Mouse (Mus musculus) midbrain, embryonic 15.5 days (tissue): ENCODE measurements around the gene Tcea2. TPM values are rescaled to one million over a fixed set of nuclear protein-coding genes. Genes with fewer than 3 reads are reported as not detected.
A peak's percentile ranks its signal among the peaks of the same experiment; 100 is the strongest.

ENCODE experiments used
- ATAC-seq: fragments of 200-750 bp; cut with Nextera tagmentation; replicated peaks from 2 replicates; pipeline ENCODE4 v1.8.0; 2017; ENCODE audit warnings: moderate TSS enrichment
- H3K27ac ChIP-seq: fragments of 300-500 bp; sonication (generic); 2 replicates; pipeline ENCODE4 v1.5.1; 2015; ENCODE audit warnings: mild to moderate bottlenecking, inconsistent platforms
- H3K27me3 ChIP-seq: fragments of 300-500 bp; sonication (generic); replicated peaks from 2 replicates; pipeline ENCODE4 v1.6.1; 2015; ENCODE audit warnings: inconsistent platforms
- H3K36me3 ChIP-seq: fragments of 300-500 bp; sonication (generic); replicated peaks from 2 replicates; pipeline ENCODE4 v1.6.1; 2015; ENCODE audit warnings: inconsistent platforms
- H3K4me1 ChIP-seq: fragments of 300-500 bp; sonication (generic); 2 replicates; pipeline ENCODE4 v1.6.1; 2015; ENCODE audit warnings: inconsistent platforms
- H3K4me2 ChIP-seq: fragments of 300-500 bp; sonication (generic); 2 replicates; pipeline ENCODE4 v1.6.1; 2015; ENCODE audit warnings: inconsistent platforms, mild to moderate bottlenecking, moderate library complexity
- H3K4me3 ChIP-seq: fragments of 300-500 bp; sonication (generic); 2 replicates; pipeline ENCODE4 v1.5.1; 2015; ENCODE audit warnings: mild to moderate bottlenecking, inconsistent platforms
- H3K9ac ChIP-seq: fragments of 300-500 bp; sonication (generic); 2 replicates; pipeline ENCODE4 v1.6.1; 2015; ENCODE audit warnings: mild to moderate bottlenecking, inconsistent platforms
- H3K9me3 ChIP-seq: fragments of 300-500 bp; sonication (generic); 2 replicates; pipeline ENCODE4 v1.6.1; 2016; ENCODE audit warnings: inconsistent platforms
- WGBS: fragments of 180-500 bp; shearing (Covaris S2); methylation state at CpG from one replicate; pipeline ENCODE4 v1.1.7; 2015; ENCODE audit warnings: mixed read lengths; 5-methylcytosine and 5-hydroxymethylcytosine counted together
- polyA plus RNA-seq: library from polyadenylated mRNA; unstranded; fragments of >200 nt; fragmentation: Nextera tagmentation; extraction: Ambion mirVana; gene quantifications from 2 replicates; pipeline ENCODE4 v1.2.1, GENCODE M21; 2015

Gene Tcea2
- polyA plus RNA-seq, 1 experiment from 2014 or later: 52.2 TPM

GRCm38 (mm10) chr2:181658930-181659555 lies 21.1 kb upstream of the Tcea2 start:
- no peak overlapping the region for H3K27ac ChIP-seq
- H3K9ac ChIP-seq: no peak overlapping the region
- H3K4me1 ChIP-seq: peaks cover 6% of the 10 kb centered on the region; the same call in 1 of the 2 replicates
- peaks cover 20% of the 10 kb centered on the region; the same call in 1 of the 2 replicates for H3K36me3 ChIP-seq
- H3K9me3 ChIP-seq: no peaks in the 10 kb centered on the region
- ATAC-seq: peak; percentile 41
- no peak overlapping the region for H3K4me2 ChIP-seq
- H3K27me3 ChIP-seq: no peaks in the 10 kb centered on the region
- 33% methylated on average over 17 of the region's 17 CpGs for WGBS
- no peak overlapping the region for H3K4me3 ChIP-seq

GRCm38 (mm10) chr2:181659609-181660055 lies 20.5 kb upstream of the Tcea2 start:
- no peak overlapping the region for H3K27ac ChIP-seq
- H3K4me3 ChIP-seq: no peak overlapping the region
- H3K36me3 ChIP-seq: peaks cover 17% of the 10 kb centered on the region; the same call in 1 of the 2 replicates
- WGBS: 11% methylated on average over 9 of the region's 9 CpGs
- H3K4me2 ChIP-seq: no peak overlapping the region
- H3K4me1 ChIP-seq: peaks cover 6% of the 10 kb centered on the region; the same call in 1 of the 2 replicates
- H3K9me3 ChIP-seq: no peaks in the 10 kb centered on the region
- no peak overlapping the region for H3K9ac ChIP-seq
- peak; percentile 78 for ATAC-seq
- no peaks in the 10 kb centered on the region for H3K27me3 ChIP-seq

GRCm38 (mm10) chr2:181662620-181663297 lies 17.4 kb upstream of the Tcea2 start:
- no peaks in the 10 kb centered on the region for H3K9me3 ChIP-seq
- peaks cover 6% of the 10 kb centered on the region; the same call in 1 of the 2 replicates for H3K4me1 ChIP-seq
- no peak overlapping the region for H3K4me3 ChIP-seq
- WGBS: 85% methylated on average over 3 of the region's 3 CpGs
- ATAC-seq: no peak
- no peak overlapping the region for H3K27ac ChIP-seq
- no peaks in the 10 kb centered on the region for H3K27me3 ChIP-seq
- H3K9ac ChIP-seq: no peak overlapping the region
- no peak overlapping the region for H3K4me2 ChIP-seq
- no peaks in the 10 kb centered on the region for H3K36me3 ChIP-seq

GRCm38 (mm10) chr2:181663298-181663630 lies 16.8 kb upstream of the Tcea2 start:
- Histone ChIP-seq H3K27me3 (peaks cover 2% of the 10 kb centered on the region; the same call in 1 of the 2 replicates), H3K4me2 (no peak overlapping the region), H3K4me3 (no peak overlapping the region), H3K4me1 (peaks cover 6% of the 10 kb centered on the region; the same call in 1 of the 2 replicates), H3K9ac (no peak overlapping the region), H3K36me3 (no peaks in the 10 kb centered on the region), H3K9me3 (no peaks in the 10 kb centered on the region), H3K27ac (no peak overlapping the region)
- no peak for ATAC-seq
- 47% methylated on average over 4 of the region's 4 CpGs for WGBS

- 0 out of 2 replicates have a peak overlapping the region, but pooled peaks have one; percentile 20 for H3K9ac ChIP-seq
- no peaks in the 10 kb centered on the region for H3K36me3 ChIP-seq
- peak overlapping the region; percentile 39 for H3K4me3 ChIP-seq
- H3K4me2 ChIP-seq: peak overlapping the region; percentile 65
- no peak overlapping the region for H3K27ac ChIP-seq
- H3K27me3 ChIP-seq: peaks cover 62% of the 10 kb centered on the region
- no peaks in the 10 kb centered on the region for H3K9me3 ChIP-seq
- H3K4me1 ChIP-seq: peaks cover 20% of the 10 kb centered on the region
- no peak; the same call in 1 of the 2 replicates for ATAC-seq
- 3% methylated on average over 56 of the region's 56 CpGs for WGBS
Observed at GRCm38 (mm10) chr2:181670285-181670912, 9.7 kb upstream of the Tcea2 start.

- under 1% methylated on average over 41 of the region's 41 CpGs for whole genome bisulfite sequencing
Observed at GRCm38 (mm10) chr2:181670913-181671311, 9.2 kb upstream of the Tcea2 start.

GRCm38 (mm10) chr2:181671326-181671725 lies 8.8 kb upstream of the Tcea2 start, which contains the start of gene Sox18:
TSS of gene Sox18 (minus strand) at chr2:181671640.
- peak within 1 kb of the TSS; percentile 29; the same call in 1 of the 2 replicates for H3K9ac ChIP-seq
- H3K4me2 ChIP-seq: peak within 1 kb of the TSS; percentile 65
- peaks cover 62% of the 10 kb centered on the region for H3K27me3 ChIP-seq
- H3K27ac ChIP-seq: no peak within 1 kb of the TSS
- WGBS: 0% methylated on average over 43 of the region's 43 CpGs
- H3K4me3 ChIP-seq: peak within 1 kb of the TSS; percentile 39
- H3K4me1 ChIP-seq: peaks cover 22% of the 10 kb centered on the region
- no peaks in the 10 kb centered on the region for H3K9me3 ChIP-seq
- ATAC-seq: 0 out of 2 replicates have a peak, but pooled peaks have one; percentile 28
- no peaks in the 10 kb centered on the region for H3K36me3 ChIP-seq

More at GRCm38 (mm10) chr2:181670913-181671311, 9.2 kb upstream of the Tcea2 start:
- Histone ChIP-seq H3K9me3 (no peaks in the 10 kb centered on the region), H3K27me3 (peaks cover 62% of the 10 kb centered on the region), H3K4me2 (peak overlapping the region; percentile 65), H3K27ac (no peak overlapping the region), H3K4me1 (peaks cover 22% of the 10 kb centered on the region), H3K9ac (peak overlapping the region; percentile 20; the same call in 1 of the 2 replicates), H3K36me3 (no peaks in the 10 kb centered on the region), H3K4me3 (peak overlapping the region; percentile 39)
- no peak for ATAC-seq

GRCm38 (mm10) chr2:181671984-181672383 lies 8.1 kb upstream of the Tcea2 start:
- Histone ChIP-seq H3K27ac (no peak overlapping the region), H3K4me1 (peaks cover 22% of the 10 kb centered on the region), H3K9ac (no peak overlapping the region), H3K27me3 (peaks cover 62% of the 10 kb centered on the region), H3K4me3 (no peak overlapping the region), H3K36me3 (no peaks in the 10 kb centered on the region), H3K9me3 (no peaks in the 10 kb centered on the region), H3K4me2 (peak overlapping the region; percentile 65)
- ATAC-seq: no peak
- WGBS: 25% methylated on average over 7 of the region's 7 CpGs

- no peaks in the 10 kb centered on the region for H3K36me3 ChIP-seq
- H3K27me3 ChIP-seq: peaks cover 58% of the 10 kb centered on the region
- no peak overlapping the region for H3K27ac ChIP-seq
- 59% methylated on average over 1 of the region's 1 CpGs for WGBS
- no peak overlapping the region for H3K4me3 ChIP-seq
- no peak for ATAC-seq
- H3K4me1 ChIP-seq: peaks cover 22% of the 10 kb centered on the region
- no peak overlapping the region for H3K4me2 ChIP-seq
- no peaks in the 10 kb centered on the region for H3K9me3 ChIP-seq
- no peak overlapping the region for H3K9ac ChIP-seq
Observed at GRCm38 (mm10) chr2:181673501-181673900, 6.6 kb upstream of the Tcea2 start.

GRCm38 (mm10) chr2:181674934-181675333 lies 5.2 kb upstream of the Tcea2 start:
- Histone ChIP-seq H3K27ac (no peak overlapping the region), H3K27me3 (peaks cover 43% of the 10 kb centered on the region), H3K9me3 (no peaks in the 10 kb centered on the region), H3K36me3 (no peaks in the 10 kb centered on the region), H3K9ac (no peak overlapping the region), H3K4me1 (peaks cover 28% of the 10 kb centered on the region), H3K4me3 (no peak overlapping the region), H3K4me2 (no peak overlapping the region)
- 90% methylated on average over 4 of the region's 4 CpGs for whole genome bisulfite sequencing
- no peak for ATAC-seq

- WGBS: 5% methylated on average over 14 of the region's 14 CpGs
- no peak overlapping the region for H3K9ac ChIP-seq
- H3K9me3 ChIP-seq: no peaks in the 10 kb centered on the region
- ATAC-seq: no peak
- H3K27ac ChIP-seq: no peak overlapping the region
- H3K36me3 ChIP-seq: no peaks in the 10 kb centered on the region
- H3K4me3 ChIP-seq: no peak overlapping the region
- H3K4me2 ChIP-seq: peak overlapping the region; percentile 38
- H3K4me1 ChIP-seq: peaks cover 23% of the 10 kb centered on the region
- H3K27me3 ChIP-seq: peaks cover 38% of the 10 kb centered on the region
Observed at GRCm38 (mm10) chr2:181675454-181675853, 4.7 kb upstream of the Tcea2 start.

GRCm38 (mm10) chr2:181676424-181676823 lies 3.7 kb upstream of the Tcea2 start:
- ATAC-seq: no peak
- Histone ChIP-seq H3K36me3 (no peaks in the 10 kb centered on the region), H3K4me1 (peaks cover 21% of the 10 kb centered on the region), H3K4me2 (no peak overlapping the region), H3K4me3 (no peak overlapping the region), H3K9ac (no peak overlapping the region), H3K9me3 (no peaks in the 10 kb centered on the region), H3K27me3 (peaks cover 28% of the 10 kb centered on the region), H3K27ac (peak overlapping the region; percentile 39)
- 30% methylated on average over 2 of the region's 2 CpGs for WGBS
